Mouse (Mus musculus) right cerebral cortex, postnatal 4 days (tissue): ENCODE data around the gene Padi4.
A peak's percentile ranks its signal among the peaks of the same experiment; 100 is the strongest.

Experiments
- DNase-seq: peaks from one replicate; pipeline ENCODE4 v3.0.0-alpha.2; 2022

The Padi4 gene

GRCm38 (mm10) chr4:140774025-140774800, at the start of gene Padi4:
Padi4 (minus strand) TSS chr4:140774236.
- no peak for DNase-seq

GRCm38 (mm10) chr4:140821988-140822387, 48.0 kb upstream of the Padi4 start:
- DNase-seq, result peak; percentile 57

GRCm38 (mm10) chr4:140817413-140817812, 43.4 kb upstream of the Padi4 start:
- no peak for DNase-seq

GRCm38 (mm10) chr4:140815996-140816917, 42.2 kb upstream of the Padi4 start:
- DNase-seq, result peak; percentile 31

- DNase-seq, result no peak
These were observed 41.5 kb upstream of the Padi4 start for GRCm38 (mm10) chr4:140815496-140815895.

GRCm38 (mm10) chr4:140814241-140815225, 40.5 kb upstream of the Padi4 start:
- no peak for DNase-seq

- no peak for DNase-seq
These were observed 39.5 kb upstream of the Padi4 start for GRCm38 (mm10) chr4:140813358-140814185.

- DNase-seq, result peak; percentile 16
These were observed 38.6 kb upstream of the Padi4 start for GRCm38 (mm10) chr4:140812609-140813008.

GRCm38 (mm10) chr4:140812191-140812590, 38.2 kb upstream of the Padi4 start:
- DNase-seq, result no peak

GRCm38 (mm10) chr4:140810458-140811260, 36.6 kb upstream of the Padi4 start, which contains the start of gene Padi3:
Padi3 (minus strand) TSS chr4:140810648.
- DNase-seq, result no peak

GRCm38 (mm10) chr4:140809118-140809517, 35.1 kb upstream of the Padi4 start:
- no peak for DNase-seq

GRCm38 (mm10) chr4:140804601-140805000, 30.6 kb upstream of the Padi4 start:
- no peak for DNase-seq

- no peak for DNase-seq
These were observed 27.3 kb upstream of the Padi4 start for GRCm38 (mm10) chr4:140801364-140801763.

GRCm38 (mm10) chr4:140796786-140797185, 22.8 kb upstream of the Padi4 start:
- no peak for DNase-seq

- no peak for DNase-seq
These were observed 20.6 kb upstream of the Padi4 start for GRCm38 (mm10) chr4:140794678-140795077.

GRCm38 (mm10) chr4:140793795-140794194, 19.8 kb upstream of the Padi4 start:
- DNase-seq, result no peak

GRCm38 (mm10) chr4:140792584-140792983, 18.5 kb upstream of the Padi4 start:
- DNase-seq, result no peak

GRCm38 (mm10) chr4:140791071-140791470, 17.0 kb upstream of the Padi4 start:
- DNase-seq, result no peak

GRCm38 (mm10) chr4:140789983-140790382, 15.9 kb upstream of the Padi4 start:
- DNase-seq, result no peak

GRCm38 (mm10) chr4:140788983-140789382, 14.9 kb upstream of the Padi4 start:
- DNase-seq, result peak; percentile 57

- no peak for DNase-seq
These were observed 14.2 kb upstream of the Padi4 start for GRCm38 (mm10) chr4:140788264-140788663.
